ENCODE assay signal across 19 mouse cellular contexts in the genomic region with DNA sequence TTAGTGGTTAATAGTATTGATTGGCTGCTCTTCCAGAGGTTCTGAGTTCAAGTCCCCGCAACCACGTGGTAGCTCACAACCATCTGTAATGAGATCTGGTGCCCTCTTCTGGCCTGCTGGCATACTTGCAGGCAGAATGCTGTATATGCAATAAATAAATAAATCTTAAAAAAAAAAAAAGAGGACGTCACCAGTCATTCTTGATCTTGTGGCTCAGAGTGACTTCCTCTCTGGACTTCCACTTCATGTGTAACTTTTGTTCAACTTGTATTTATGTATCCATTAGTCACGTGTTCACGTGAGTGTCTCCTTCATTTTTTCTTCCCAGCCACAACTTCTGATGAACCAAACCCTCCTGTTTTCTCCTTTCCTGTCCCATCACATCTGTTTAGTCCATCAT. TPM values are rescaled to one million over a fixed set of nuclear protein-coding genes. Genes with fewer than 3 reads are reported as not detected.
DNase-seq lines count a peak whose midpoint lies in the region; ATAC-seq and TF ChIP-seq lines count a peak whose summit lies in the region.
"Had no signal": no experiment of that assay in that cellular context is flagged by ENCODE, and none has a peak within 500 bp of the region (broad histone marks: within the 10 kb centered on the region; RNA-seq: fewer than 3 reads in every experiment).

No protein-coding gene starts in this region.

- in situ Hi-C loops in ES-E14 (cut with MboI; ENCODE audit: low sequenced_read_pairs in 2 of 2, unreplicated experiment in 2 of 2), result no loop called here

- no peaks in the 10 kb centered on the region for H3K36me3 ChIP-seq in kidney, postnatal 0 days (ENCODE audit: insufficient read depth, low read length)
- no peaks in the 10 kb centered on the region for H3K36me3 ChIP-seq in kidney, embryonic 14.5 days (ENCODE audit: control insufficient read depth, insufficient read depth, low read length)
- H3K36me3 ChIP-seq in ES-E14 (ENCODE audit: control insufficient read depth, insufficient read depth, low read length, poor library complexity, severe bottlenecking), result no peaks in the 10 kb centered on the region
- H3K36me3 ChIP-seq in heart, embryonic 12.5 days, result no peaks in the 10 kb centered on the region
- H3K36me3 ChIP-seq: limb, embryonic 15.5 days; midbrain, embryonic 10.5 days; neural tube, embryonic 15.5 days had no signal

- no peak for ATAC-seq in kidney, postnatal 0 days (replicated peaks; ENCODE audit: low FRiP score, low read depth)
- no peak for ATAC-seq in kidney, embryonic 14.5 days (ENCODE audit: low FRiP score, low TSS enrichment)
- ATAC-seq in heart, embryonic 12.5 days (ENCODE audit: insufficient number of reproducible peaks, low FRiP score), result no peak
- ATAC-seq: intestine, embryonic 16.5 days had no signal

- DNase-seq in kidney, postnatal 0 days (ENCODE audit: low spot score), result no peak
- DNase-seq in 416B (ENCODE audit: low read depth) (peak; percentile 61), ES-E14 (ENCODE audit: low read depth, low spot score) (no peak)
- DNase-seq in induced T-regulatory cell, adult 2 months (ENCODE audit: low read depth), result peak; percentile 25
- no peak for DNase-seq in embryo, embryonic 10.5 days (ENCODE audit: low spot score)
- DNase-seq: adrenal gland, postnatal 25 days; cerebellum, adult 9-10 months; heart, adult 2 months; kidney, postnatal 14 days; right cerebral cortex, postnatal 25 days; thymus, postnatal 4 days had no signal

- TF ChIP-seq CTCF in kidney, postnatal 0 days (IDR thresholded peaks at IDR 0.05; ENCODE audit: low read depth), result peak; percentile 35; the same call in 1 of the 2 replicates

- H3K4me3 ChIP-seq in kidney, postnatal 0 days (replicated peaks; ENCODE audit: low read depth, low read length), result no peak overlapping the region
- H3K4me3 ChIP-seq in kidney, embryonic 14.5 days (ENCODE audit: low read length), result no peak overlapping the region
- no peak overlapping the region for H3K4me3 ChIP-seq in ES-E14 (ENCODE audit: insufficient read depth in 1 of 2, low read depth in 1 of 2, low read length in 2 of 2, poor library complexity in 1 of 2, severe bottlenecking in 1 of 2)
- no peak overlapping the region for H3K4me3 ChIP-seq in heart, embryonic 12.5 days
- H3K4me3 ChIP-seq: heart, adult 2 months; limb, embryonic 15.5 days; midbrain, embryonic 10.5 days; myocyte; neural tube, embryonic 15.5 days had no signal

- WGBS in kidney, postnatal 0 days, result 85% methylated on average over 5 of the region's 5 CpGs
- WGBS in kidney, embryonic 14.5 days, result 86% methylated on average over 5 of the region's 5 CpGs
- WGBS in heart, embryonic 12.5 days, result 79% methylated on average over 5 of the region's 5 CpGs

- no peak overlapping the region for H3K27ac ChIP-seq in kidney, postnatal 0 days
- H3K27ac ChIP-seq in kidney, embryonic 14.5 days (ENCODE audit: low read depth, low read length), result no peak overlapping the region
- no peak overlapping the region for H3K27ac ChIP-seq in ES-E14 (ENCODE audit: insufficient read depth, low read depth, low read length, poor library complexity, severe bottlenecking)
- no peak overlapping the region for H3K27ac ChIP-seq in heart, embryonic 12.5 days (ENCODE audit: poor library complexity, severe bottlenecking)
- H3K27ac ChIP-seq: heart, adult 2 months; limb, embryonic 15.5 days; midbrain, embryonic 10.5 days; neural tube, embryonic 15.5 days had no signal

- peaks cover 6% of the 10 kb centered on the region; the same call in 1 of the 2 replicates for H3K4me1 ChIP-seq in kidney, postnatal 0 days (replicated peaks; ENCODE audit: insufficient read depth, low read length)
- H3K4me1 ChIP-seq in kidney, embryonic 14.5 days (ENCODE audit: control insufficient read depth, insufficient read depth, low read length), result no peaks in the 10 kb centered on the region
- H3K4me1 ChIP-seq in ES-E14 (ENCODE audit: control insufficient read depth in 2 of 2, insufficient read depth in 2 of 2, low read length in 2 of 2, poor library complexity in 1 of 2), result no peaks in the 10 kb centered on the region
- peaks cover 19% of the 10 kb centered on the region; the same call in 1 of the 2 replicates for H3K4me1 ChIP-seq in heart, embryonic 12.5 days (replicated peaks)
- H3K4me1 ChIP-seq: limb, embryonic 15.5 days had no signal

- no peak overlapping the region for H3K4me2 ChIP-seq in kidney, postnatal 0 days (ENCODE audit: low read length)
- H3K4me2 ChIP-seq in kidney, embryonic 14.5 days (replicated peaks; ENCODE audit: low read depth, low read length), result no peak overlapping the region
- H3K4me2 ChIP-seq in heart, embryonic 12.5 days, result no peak overlapping the region
- H3K4me2 ChIP-seq: limb, embryonic 15.5 days; neural tube, embryonic 15.5 days had no signal

- H3K27me3 ChIP-seq in kidney, postnatal 0 days (ENCODE audit: insufficient read depth, low read length), result no peaks in the 10 kb centered on the region
- H3K27me3 ChIP-seq in kidney, embryonic 14.5 days (ENCODE audit: control insufficient read depth, insufficient read depth, low read length), result no peaks in the 10 kb centered on the region
- no peaks in the 10 kb centered on the region for H3K27me3 ChIP-seq in heart, embryonic 12.5 days (replicated peaks)
- H3K27me3 ChIP-seq: limb, embryonic 15.5 days; neural tube, embryonic 15.5 days had no signal

- no peak overlapping the region for H3K9ac ChIP-seq in kidney, postnatal 0 days (ENCODE audit: low read depth, low read length)
- H3K9ac ChIP-seq in kidney, embryonic 14.5 days (ENCODE audit: low read depth, low read length), result no peak overlapping the region
- H3K9ac ChIP-seq in ES-E14 (ENCODE audit: insufficient read depth, low read depth, low read length, poor library complexity, severe bottlenecking), result no peak overlapping the region
- no peak overlapping the region for H3K9ac ChIP-seq in heart, embryonic 12.5 days
- H3K9ac ChIP-seq: limb, embryonic 15.5 days; neural tube, embryonic 15.5 days had no signal

- no peaks in the 10 kb centered on the region for H3K9me3 ChIP-seq in kidney, postnatal 0 days (replicated peaks; ENCODE audit: low read length)
- H3K9me3 ChIP-seq in kidney, embryonic 14.5 days (ENCODE audit: control insufficient read depth, low read length), result no peaks in the 10 kb centered on the region
- H3K9me3 ChIP-seq in ES-E14 (ENCODE audit: control insufficient read depth, insufficient read depth, low read depth, low read length), result no peaks in the 10 kb centered on the region
- H3K9me3 ChIP-seq in heart, embryonic 12.5 days (replicated peaks), result no peaks in the 10 kb centered on the region
- H3K9me3 ChIP-seq: limb, embryonic 15.5 days; midbrain, embryonic 10.5 days; neural tube, embryonic 15.5 days had no signal

TF ChIP-seq in ES-E14, 5 proteins besides CTCF, POLR2A, EP300 and RAD21:
- TF ChIP-seq ZC3H11A (IDR thresholded peaks at IDR 0.05; ENCODE audit: borderline replicate concordance, low read depth, low read length) (no peak), HCFC1 (IDR thresholded peaks at IDR 0.05; ENCODE audit: borderline replicate concordance, insufficient read depth, low read length) (no peak), MAFK (IDR thresholded peaks at IDR 0.05; ENCODE audit: insufficient read depth, low read depth, low read length) (peak; percentile 28; the same call in 1 of the 2 replicates), CHD2 (IDR thresholded peaks at IDR 0.05; ENCODE audit: low read depth, low read length) (no peak), ZNF384 (IDR thresholded peaks at IDR 0.05; ENCODE audit: low read depth, low read length) (no peak)
TF ChIP-seq in ES-E14: peak in this region for 1.

RNA-seq across cellular contexts. Expression of a gene that starts 3.5 kb away (rescaled TPM):
- 0.27 and 0.46 TPM in 2 replicates for polyA plus RNA-seq in kidney, postnatal 0 days (2015; fragmentation: Nextera tagmentation; extraction: Ambion mirVana)
- polyA plus RNA-seq in kidney, embryonic 14.5 days (2014; fragmentation: Nextera tagmentation; extraction: Ambion mirVana), result 0.27 and 0.32 TPM in 2 replicates
- 0.05 and 0.09 TPM in 2 replicates for total RNA-seq in ES-E14 (2012; rRNA removed)
- 2.7 and 2.9 TPM in 2 replicates for polyA plus RNA-seq in heart, embryonic 12.5 days (2016; fragmentation: Nextera tagmentation; extraction: Ambion mirVana)
- polyA plus RNA-seq: hindbrain, embryonic 11.5 days; midbrain, embryonic 10.5 days had no signal

RNA-seq across cellular contexts. Expression of a gene that starts 53.8 kb away (rescaled TPM):
- 54.6 and 56.2 TPM in 2 replicates for polyA plus RNA-seq in kidney, postnatal 0 days (2015; fragmentation: Nextera tagmentation; extraction: Ambion mirVana)
- polyA plus RNA-seq in kidney, embryonic 14.5 days (2014; fragmentation: Nextera tagmentation; extraction: Ambion mirVana), result 75.7 and 121 TPM in 2 replicates
- total RNA-seq in ES-E14 (2012; rRNA removed), result 264 and 289 TPM in 2 replicates
- 54.6 and 56.7 TPM in 2 replicates for polyA plus RNA-seq in heart, embryonic 12.5 days (2016; fragmentation: Nextera tagmentation; extraction: Ambion mirVana)

Comparison
In these comparisons a context has a peak if more than half of its experiments do, and no peak if none do; other contexts are left out.
1. DNase-seq: peak in 416B (single experiment) and induced T-regulatory cell, adult 2 months (single experiment); none in kidney, postnatal 0 days (single experiment), ES-E14 (single experiment) and embryo, embryonic 10.5 days (single experiment).